Comparison of ENCODE assay signal across 19 mouse cellular contexts in genomic region chr14:9634247-9634991, GRCm38 (mm10).
DNase-seq lines count a peak whose midpoint lies in the region; ATAC-seq and TF ChIP-seq lines count a peak whose summit lies in the region.
"Had no signal": no experiment of that assay in that cellular context is flagged by ENCODE, and none has a peak within 500 bp of the region (broad histone marks: within the 10 kb centered on the region; RNA-seq: fewer than 3 reads in every experiment).

No protein-coding gene starts in this region.

- WGBS in forebrain, postnatal 0 days: 42% methylated on average over 1 of the region's 1 CpGs
- WGBS in forebrain, embryonic 12.5 days: 38% methylated on average over 1 of the region's 1 CpGs
- 41% methylated on average over 1 of the region's 1 CpGs for WGBS in lung, embryonic 14.5 days
- WGBS in midbrain, embryonic 15.5 days: 22% methylated on average over 1 of the region's 1 CpGs
- WGBS in midbrain, postnatal 0 days: 38% methylated on average over 1 of the region's 1 CpGs
- WGBS in kidney, adult 2 months: 56% methylated on average over 1 of the region's 1 CpGs

- ATAC-seq in forebrain, postnatal 0 days: peak; percentile 64; the same call in 1 of the 2 replicates
- no peak for ATAC-seq in forebrain, embryonic 12.5 days (ENCODE audit: low FRiP score)
- ATAC-seq in lung, embryonic 14.5 days (ENCODE audit: insufficient read depth): peak; percentile 59; the same call in 1 of the 2 replicates
- peak; percentile 46 for ATAC-seq in midbrain, embryonic 15.5 days (replicated peaks)
- ATAC-seq in midbrain, postnatal 0 days (ENCODE audit: low FRiP score): no peak
- ATAC-seq: CD4-positive, CD25-positive, alpha-beta regulatory T cell, adult 4 months had no signal

- no peaks in the 10 kb centered on the region; the same call in 1 of the 2 replicates for H3K27me3 ChIP-seq in forebrain, postnatal 0 days (ENCODE audit: insufficient read depth, low read length)
- peaks cover 59% of the 10 kb centered on the region for H3K27me3 ChIP-seq in forebrain, embryonic 12.5 days
- no peaks in the 10 kb centered on the region for H3K27me3 ChIP-seq in lung, embryonic 14.5 days (ENCODE audit: insufficient read depth, low read length)
- no peaks in the 10 kb centered on the region for H3K27me3 ChIP-seq in midbrain, embryonic 15.5 days (replicated peaks)
- H3K27me3 ChIP-seq in midbrain, postnatal 0 days (ENCODE audit: insufficient read depth, low read length): no peaks in the 10 kb centered on the region
- no peaks in the 10 kb centered on the region; the same call in 1 of the 2 replicates for H3K27me3 ChIP-seq in kidney, adult 2 months (replicated peaks; ENCODE audit: control insufficient read depth, insufficient read depth, low read length)

- H3K4me1 ChIP-seq in forebrain, postnatal 0 days (ENCODE audit: insufficient read depth): peaks cover 3% of the 10 kb centered on the region; the same call in 1 of the 2 replicates
- H3K4me1 ChIP-seq in forebrain, embryonic 12.5 days: peaks cover 12% of the 10 kb centered on the region
- H3K4me1 ChIP-seq in lung, embryonic 14.5 days (ENCODE audit: insufficient read depth): no peaks in the 10 kb centered on the region
- no peaks in the 10 kb centered on the region for H3K4me1 ChIP-seq in midbrain, embryonic 15.5 days
- H3K4me1 ChIP-seq in midbrain, postnatal 0 days (ENCODE audit: insufficient read depth, low read length): no peaks in the 10 kb centered on the region
- no peaks in the 10 kb centered on the region for H3K4me1 ChIP-seq in kidney, adult 2 months (ENCODE audit: control insufficient read depth, insufficient read depth, low read length)

- no peaks in the 10 kb centered on the region for H3K36me3 ChIP-seq in forebrain, postnatal 0 days (ENCODE audit: insufficient read depth)
- H3K36me3 ChIP-seq in forebrain, embryonic 12.5 days (replicated peaks): no peaks in the 10 kb centered on the region
- no peaks in the 10 kb centered on the region for H3K36me3 ChIP-seq in lung, embryonic 14.5 days (ENCODE audit: insufficient read depth)
- no peaks in the 10 kb centered on the region for H3K36me3 ChIP-seq in midbrain, embryonic 15.5 days (replicated peaks)
- H3K36me3 ChIP-seq in midbrain, postnatal 0 days (ENCODE audit: insufficient read depth, low read length): no peaks in the 10 kb centered on the region
- H3K36me3 ChIP-seq in kidney, adult 2 months (ENCODE audit: control insufficient read depth, insufficient read depth, low read length): no peaks in the 10 kb centered on the region
- H3K36me3 ChIP-seq: embryonic facial prominence, embryonic 10.5 days; forebrain, embryonic 10.5 days had no signal

- TF ChIP-seq POLR2A in brain, embryonic 14.5 days (IDR thresholded peaks at IDR 0.05; ENCODE audit: borderline replicate concordance, extremely low read depth, insufficient read depth, insufficient read length, poor library complexity, severe bottlenecking): no peak
- no peak for TF ChIP-seq POLR2A in kidney, adult 2 months (IDR thresholded peaks at IDR 0.05; ENCODE audit: low read depth, low read length)

- no peak for DNase-seq in forebrain, postnatal 0 days
- no peak for DNase-seq in lung, embryonic 14.5 days
- no peak for DNase-seq in lung, postnatal 4 days
- DNase-seq in midbrain, postnatal 0 days (ENCODE audit: low spot score): no peak
- DNase-seq in brain, embryonic 14.5 days (ENCODE audit: low read depth): peak; percentile 33
- DNase-seq in kidney, adult 2 months: no peak
- DNase-seq: adrenal gland, postnatal 36 days; cerebellum, adult 11 months; cerebellum, postnatal 10 days; gastrocnemius, postnatal 10 days; kidney, adult 18-20 months; kidney, postnatal 25 days had no signal

- no peak overlapping the region for H3K4me2 ChIP-seq in forebrain, postnatal 0 days (ENCODE audit: low read depth)
- no peak overlapping the region for H3K4me2 ChIP-seq in forebrain, embryonic 12.5 days
- H3K4me2 ChIP-seq in lung, embryonic 14.5 days: no peak overlapping the region
- H3K4me2 ChIP-seq in midbrain, embryonic 15.5 days: no peak overlapping the region
- no peak overlapping the region for H3K4me2 ChIP-seq in midbrain, postnatal 0 days (ENCODE audit: low read depth, low read length, poor library complexity, severe bottlenecking)
- H3K4me2 ChIP-seq: heart, embryonic 11.5 days had no signal

- no peak overlapping the region for H3K27ac ChIP-seq in forebrain, postnatal 0 days (ENCODE audit: low read depth, low read length)
- H3K27ac ChIP-seq in forebrain, embryonic 12.5 days: no peak overlapping the region
- no peak overlapping the region for H3K27ac ChIP-seq in lung, embryonic 14.5 days (ENCODE audit: low read depth)
- H3K27ac ChIP-seq in midbrain, embryonic 15.5 days: no peak overlapping the region
- H3K27ac ChIP-seq in midbrain, postnatal 0 days (ENCODE audit: low read depth, low read length): no peak overlapping the region
- no peak overlapping the region for H3K27ac ChIP-seq in kidney, adult 2 months (ENCODE audit: insufficient read depth, low read depth, low read length)
- H3K27ac ChIP-seq: embryonic facial prominence, embryonic 10.5 days; forebrain, embryonic 10.5 days; layer of hippocampus, adult 2 months had no signal

- H3K9ac ChIP-seq in forebrain, postnatal 0 days: no peak overlapping the region
- no peak overlapping the region for H3K9ac ChIP-seq in forebrain, embryonic 12.5 days
- no peak overlapping the region for H3K9ac ChIP-seq in lung, embryonic 14.5 days
- H3K9ac ChIP-seq in midbrain, embryonic 15.5 days: no peak overlapping the region
- H3K9ac ChIP-seq in midbrain, postnatal 0 days (replicated peaks; ENCODE audit: low read length, poor library complexity, severe bottlenecking): no peak overlapping the region

- no peaks in the 10 kb centered on the region for H3K9me3 ChIP-seq in forebrain, postnatal 0 days (ENCODE audit: low read length)
- H3K9me3 ChIP-seq in forebrain, embryonic 12.5 days: no peaks in the 10 kb centered on the region
- H3K9me3 ChIP-seq in lung, embryonic 14.5 days (ENCODE audit: low read depth, low read length): no peaks in the 10 kb centered on the region
- H3K9me3 ChIP-seq in midbrain, embryonic 15.5 days: no peaks in the 10 kb centered on the region
- no peaks in the 10 kb centered on the region for H3K9me3 ChIP-seq in midbrain, postnatal 0 days (ENCODE audit: low read length)
- H3K9me3 ChIP-seq: embryonic facial prominence, embryonic 10.5 days; forebrain, embryonic 10.5 days had no signal

- TF ChIP-seq CTCF in forebrain, postnatal 0 days (IDR thresholded peaks at IDR 0.05; ENCODE audit: low read depth): no peak
- no peak for TF ChIP-seq CTCF in lung, embryonic 14.5 days (IDR thresholded peaks at IDR 0.05; ENCODE audit: low read depth)
- no peak for TF ChIP-seq CTCF in midbrain, postnatal 0 days (IDR thresholded peaks at IDR 0.05)
- no peak for TF ChIP-seq CTCF in brain, embryonic 14.5 days (IDR thresholded peaks at IDR 0.05; ENCODE audit: borderline replicate concordance, extremely low read depth, insufficient read depth, insufficient read length)
- TF ChIP-seq CTCF in kidney, adult 2 months (conservative IDR thresholded peaks at IDR 0.05; ENCODE audit: insufficient read depth, insufficient read length, low read depth, low read length): no peak

- H3K4me3 ChIP-seq in forebrain, postnatal 0 days (ENCODE audit: low read depth, low read length): no peak overlapping the region
- H3K4me3 ChIP-seq in forebrain, embryonic 12.5 days (replicated peaks): no peak overlapping the region
- H3K4me3 ChIP-seq in lung, embryonic 14.5 days (ENCODE audit: low read depth, low read length): no peak overlapping the region
- no peak overlapping the region for H3K4me3 ChIP-seq in midbrain, embryonic 15.5 days
- no peak overlapping the region for H3K4me3 ChIP-seq in midbrain, postnatal 0 days (ENCODE audit: low read depth, low read length)
- H3K4me3 ChIP-seq in kidney, adult 2 months (ENCODE audit: insufficient read depth, low read depth, low read length): no peak overlapping the region
- H3K4me3 ChIP-seq: embryonic facial prominence, embryonic 10.5 days; forebrain, embryonic 10.5 days; layer of hippocampus, adult 2 months had no signal

Comparison
In these comparisons a context has a peak if more than half of its experiments do, and no peak if none do; other contexts are left out.
1. ATAC-seq: peak in forebrain, postnatal 0 days (single experiment), lung, embryonic 14.5 days (single experiment) and midbrain, embryonic 15.5 days (single experiment); none in forebrain, embryonic 12.5 days (single experiment) and midbrain, postnatal 0 days (single experiment).